Mouse (Mus musculus): ENCODE measurements around the gene 1700031F05Rik. TPM values are rescaled to one million over a fixed set of nuclear protein-coding genes. Genes with fewer than 3 reads are reported as not detected.
"Not testable (repeated sequence)": the region's sequence is repeated elsewhere in the genome, so short reads cannot be mapped to it uniquely, and the experiment has no call there.

1700031F05Rik gene
- not detected for total RNA-seq (2022)

DNA sequence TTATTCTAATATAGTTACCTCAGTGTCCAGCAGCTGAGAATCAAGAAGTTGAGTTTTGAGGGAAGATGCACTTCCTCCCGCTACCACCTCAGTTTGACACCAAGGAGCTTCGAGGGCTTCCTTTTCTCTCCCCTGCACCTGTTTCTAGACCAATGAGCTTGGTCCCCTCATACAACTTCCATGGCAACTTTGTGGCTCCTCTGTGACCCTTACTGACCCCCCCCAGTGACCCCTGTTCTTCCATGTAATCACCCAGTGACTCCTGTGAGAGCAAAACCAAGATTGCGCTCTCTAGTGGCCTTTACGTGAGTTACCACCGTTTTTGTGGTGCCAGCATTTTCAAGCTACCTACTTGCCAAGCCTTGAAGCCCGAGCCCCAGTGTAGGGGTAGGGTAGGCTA, at the start of gene 1700031F05Rik:
1700031F05Rik (minus strand) TSS at position 101 of the 400 bp plus-strand sequence.
- no peak for DNase-seq (ENCODE audit: low spot score in 2 of 2)

DNA sequence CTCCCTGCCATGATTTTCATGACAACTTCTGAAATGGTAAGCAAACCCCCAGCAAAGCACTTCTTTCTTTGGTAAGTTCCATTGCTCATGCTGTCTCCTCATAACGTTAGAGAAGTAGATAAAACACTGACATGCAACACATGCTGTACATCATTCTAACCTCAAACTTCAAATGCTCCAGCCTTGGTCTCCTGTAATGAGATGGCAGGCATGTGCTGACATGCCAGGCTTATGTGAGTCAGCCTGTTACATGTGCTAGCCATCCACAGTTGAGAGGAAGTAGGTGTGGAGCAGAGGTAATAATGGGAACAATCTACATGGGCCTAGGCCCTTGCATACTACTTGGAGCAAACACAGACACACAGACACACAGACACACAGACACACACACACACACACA, 47.1 kb upstream of the 1700031F05Rik start:
- DNase-seq (ENCODE audit: low spot score in 2 of 2) = not testable (repeated sequence)

DNA sequence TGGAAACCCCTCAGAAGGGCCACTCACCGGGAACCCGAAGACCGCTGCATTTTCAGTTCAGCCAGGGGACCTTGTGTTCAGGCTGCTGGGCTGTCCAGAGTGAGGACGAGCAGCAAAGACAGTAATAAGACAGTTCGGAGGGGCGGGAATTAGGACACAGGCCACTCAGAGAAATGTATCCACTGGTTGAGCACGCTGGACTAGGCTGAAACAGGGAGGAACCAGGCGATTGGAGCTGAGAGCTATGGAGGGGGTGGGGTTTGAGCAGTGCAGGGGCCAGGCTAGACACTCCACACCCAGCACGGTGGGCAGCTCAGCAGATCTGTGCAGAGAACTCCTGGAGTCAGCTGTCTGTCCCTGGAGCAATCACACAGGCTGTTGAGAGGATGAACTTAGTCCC, 40.8 kb upstream of the 1700031F05Rik start, which contains the start of the genes Dmrtc1a and 1700011M02Rik:
Dmrtc1a (minus strand) TSS at position 101 of the 400 bp plus-strand sequence.
1700011M02Rik (plus strand) TSS at position 319 of the 400 bp plus-strand sequence.
- not testable (repeated sequence) for DNase-seq (ENCODE audit: low spot score in 2 of 2)

DNA sequence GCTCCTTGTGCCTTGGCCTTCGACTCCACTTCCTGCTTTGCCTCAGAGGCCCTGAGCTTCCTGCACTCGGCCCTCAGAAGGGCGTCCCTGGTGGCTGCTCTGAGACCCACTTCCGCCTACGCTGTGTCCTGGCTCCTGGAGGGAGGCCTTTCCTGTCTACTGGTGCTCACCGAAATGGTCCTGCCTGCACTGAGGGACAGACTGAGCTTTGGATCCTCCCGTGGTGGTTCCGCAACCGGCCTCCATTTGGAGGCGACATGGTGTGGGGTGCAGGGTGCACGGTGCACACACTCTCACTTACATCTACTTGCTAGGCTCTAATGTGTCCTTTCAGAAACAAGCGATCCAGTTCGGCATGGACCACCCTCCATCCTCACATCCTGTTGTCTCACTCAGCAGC, 13.3 kb downstream of the 1700031F05Rik start, which contains the start of gene Dmrtc1c2:
Dmrtc1c2 (minus strand) TSS at position 101 of the 400 bp plus-strand sequence.
- DNase-seq (ENCODE audit: low spot score in 2 of 2) = not testable (repeated sequence)

DNA sequence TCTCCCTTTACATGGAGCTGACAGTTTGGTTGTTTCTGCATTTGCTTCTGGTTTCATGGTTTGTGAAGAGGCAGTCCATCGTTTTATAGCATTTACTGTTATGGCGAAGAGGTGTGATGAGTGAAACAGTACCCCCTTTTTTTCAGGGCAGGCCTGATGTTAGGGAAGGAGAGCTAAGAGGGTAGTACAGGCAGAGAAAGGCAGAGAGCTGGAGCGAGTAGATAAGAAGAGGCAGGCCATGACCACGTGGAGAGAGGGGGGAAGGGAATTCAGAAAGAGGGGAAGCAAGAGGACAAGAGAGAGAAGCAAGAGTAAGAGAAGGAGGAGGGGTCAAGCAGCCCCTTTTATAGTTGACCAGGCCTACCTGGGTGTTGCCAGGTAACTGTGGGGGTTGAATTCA, 55.5 kb downstream of the 1700031F05Rik start:
- DNase-seq (ENCODE audit: low spot score in 2 of 2) = no peak

Other genes with a start within 250 kb of the 1700031F05Rik start
- 100 to 1,000 TPM; 533 to 733 (median 615) TPM for gene Phka1, start 223.7 kb downstream of the 1700031F05Rik start, total RNA-seq (2022)
- not detected for gene Gm3880, start 181.0 kb downstream of the 1700031F05Rik start, total RNA-seq (2022)
- not detected for gene Gm9112, start 160.3 kb downstream of the 1700031F05Rik start, total RNA-seq (2022)
- gene Dmrtc1b, start 160.1 kb downstream of the 1700031F05Rik start, total RNA-seq (2022) = not detected
- gene Dmrtc1c1, start 65.0 kb downstream of the 1700031F05Rik start, total RNA-seq (2022) = not detected
- not detected for gene Dmrtc1c2, start 13.4 kb downstream of the 1700031F05Rik start, total RNA-seq (2022)
- gene Dmrtc1a, start 40.7 kb upstream of the 1700031F05Rik start, total RNA-seq (2022) = not detected
- not detected for gene 1700011M02Rik, start 40.9 kb upstream of the 1700031F05Rik start, total RNA-seq (2022)
- gene 1700018G05Rik, start 60.4 kb upstream of the 1700031F05Rik start, total RNA-seq (2022) = not detected